Mouse (Mus musculus): ENCODE results near the gene Olfr969.

DNA sequence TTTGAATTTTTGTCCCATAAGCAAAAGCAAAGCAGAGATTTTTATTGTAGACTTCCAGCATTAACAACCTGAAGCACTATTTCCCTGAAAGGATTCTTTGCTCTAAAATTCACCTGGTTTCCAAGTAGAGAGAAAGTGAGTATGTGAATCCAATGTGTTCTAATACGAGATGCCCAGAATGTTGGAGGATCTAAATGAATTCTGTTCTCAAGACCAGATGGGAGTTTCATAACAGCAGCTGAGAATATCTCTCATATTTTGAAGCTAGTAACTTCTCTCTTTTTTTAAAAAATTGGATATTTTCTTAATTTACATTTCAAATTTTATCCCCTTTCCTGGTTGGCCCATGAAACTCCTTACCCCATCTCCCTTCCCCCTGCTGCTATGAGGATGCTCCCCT is 44.3 kb upstream of the Olfr969 start:
- TF ChIP-seq CTCF (conservative IDR thresholded peaks at IDR 0.05; ENCODE audit: insufficient read depth, insufficient read length, low read depth, low read length) (no peak), POLR2A (IDR thresholded peaks at IDR 0.05; ENCODE audit: low read depth, low read length) (no peak)

All from kidney, adult 2 months (tissue).